Mouse (Mus musculus): ENCODE data around the gene Chga.

Gene Chga

DNA sequence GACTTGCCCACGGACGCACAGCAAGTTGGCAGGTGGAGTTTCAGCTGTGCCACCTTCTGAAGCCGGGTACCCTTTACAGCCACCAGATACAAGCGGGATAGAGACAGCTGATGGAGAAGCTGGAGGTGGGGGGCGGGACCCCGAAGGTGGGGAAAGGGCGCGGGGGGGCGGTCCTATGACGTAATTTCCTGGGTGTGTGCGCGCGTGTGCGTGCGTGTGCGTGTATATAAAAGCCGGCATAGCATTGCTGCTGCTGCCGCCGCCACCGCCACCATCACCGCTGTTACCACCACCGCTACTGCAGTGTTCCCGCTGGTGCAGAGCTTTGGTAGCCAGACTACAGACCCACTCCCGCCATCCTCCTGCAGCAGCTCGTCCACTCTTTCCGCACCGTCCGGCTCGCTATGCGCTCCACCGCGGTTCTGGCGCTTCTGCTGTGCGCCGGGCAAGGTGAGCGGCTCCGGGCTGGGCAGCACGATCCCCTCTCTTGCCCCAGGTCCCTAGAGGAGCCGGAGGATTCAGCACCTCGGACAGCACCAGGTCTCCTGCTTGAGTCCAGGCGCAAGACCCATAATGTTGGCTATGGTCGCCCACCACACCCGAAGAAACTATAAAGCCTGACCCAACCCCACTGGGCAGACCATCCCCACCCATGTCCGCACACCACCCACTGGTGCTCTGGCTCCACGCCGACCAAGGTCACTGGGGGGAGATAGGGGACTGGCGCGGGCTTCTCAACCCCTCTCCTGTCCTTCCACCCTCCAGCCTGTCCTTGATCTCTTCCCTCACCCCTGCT, at the start of gene Chga:
TSS of gene Chga (plus strand) at position 249 of the 796 bp plus-strand sequence.
- DNase-seq (ENCODE audit: low spot score) = peak; percentile 77

DNA sequence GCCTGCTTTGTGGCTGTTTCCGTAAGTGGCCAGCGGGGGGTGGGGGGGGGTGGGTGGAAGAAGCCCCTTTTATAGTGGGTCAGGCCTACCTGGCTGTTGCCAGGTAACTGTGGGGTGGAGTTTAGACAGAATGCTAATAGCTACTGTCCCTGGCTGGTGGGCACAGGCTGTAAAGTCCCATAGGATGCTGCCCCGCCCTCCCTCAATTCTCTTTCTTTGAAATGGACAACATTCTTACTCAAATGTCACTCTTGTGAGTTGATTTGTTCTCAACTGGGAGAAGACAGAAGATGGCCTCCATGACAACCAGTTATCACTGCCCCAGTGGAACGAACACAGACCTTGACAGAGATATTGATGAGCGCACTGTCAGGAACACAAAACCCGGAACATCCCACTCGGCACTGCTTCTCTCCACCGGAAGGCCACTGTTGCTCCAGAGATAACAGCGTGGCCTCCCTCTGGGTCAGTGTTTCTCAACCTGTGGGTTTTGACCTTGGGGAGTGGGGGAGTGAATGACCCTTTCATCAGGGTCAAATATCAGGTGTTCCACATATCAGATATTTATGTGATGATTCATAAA, 49.5 kb upstream of the Chga start:
- DNase-seq (ENCODE audit: low spot score) = no peak

DNA sequence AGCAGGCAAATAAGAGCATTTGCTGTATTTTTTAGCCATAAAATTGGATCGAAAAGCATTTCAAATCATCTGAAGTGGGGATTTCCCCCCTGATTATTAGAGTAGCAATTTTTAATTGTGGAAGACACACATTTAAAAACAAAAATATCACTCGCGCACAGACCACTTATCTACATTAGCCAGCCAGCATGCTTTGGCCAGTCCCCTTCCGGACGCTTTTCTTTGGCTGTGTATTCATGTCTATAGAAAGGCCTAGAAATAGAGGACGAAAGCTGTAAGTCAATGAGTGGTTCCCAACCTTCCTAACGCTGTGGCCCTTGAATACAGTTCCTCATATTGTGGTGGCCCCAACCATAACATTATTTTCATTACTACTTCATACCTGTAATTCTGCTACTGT, 48.8 kb upstream of the Chga start:
- no peak for DNase-seq (ENCODE audit: low spot score)

DNA sequence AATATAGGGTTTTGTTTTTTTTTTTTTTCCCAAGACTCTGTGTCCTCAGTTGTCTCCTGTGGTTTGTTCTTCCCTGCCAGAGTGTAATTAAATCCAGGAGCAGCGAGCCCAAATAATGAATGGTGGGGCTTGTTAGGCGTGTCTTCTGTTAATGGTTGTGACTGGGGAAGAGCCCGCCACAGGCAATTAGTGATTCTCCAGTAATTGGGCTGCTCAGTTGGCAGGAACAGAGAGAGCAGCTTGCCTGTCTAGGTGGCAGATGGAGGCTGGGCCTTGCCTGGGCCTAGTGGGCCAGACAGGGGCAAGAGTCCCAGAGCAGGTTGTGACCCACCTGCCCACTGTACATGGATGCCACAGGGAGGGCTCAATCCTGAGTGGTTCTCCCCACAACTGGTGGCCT, 43.4 kb upstream of the Chga start:
- DNase-seq (ENCODE audit: low spot score) = no peak

DNA sequence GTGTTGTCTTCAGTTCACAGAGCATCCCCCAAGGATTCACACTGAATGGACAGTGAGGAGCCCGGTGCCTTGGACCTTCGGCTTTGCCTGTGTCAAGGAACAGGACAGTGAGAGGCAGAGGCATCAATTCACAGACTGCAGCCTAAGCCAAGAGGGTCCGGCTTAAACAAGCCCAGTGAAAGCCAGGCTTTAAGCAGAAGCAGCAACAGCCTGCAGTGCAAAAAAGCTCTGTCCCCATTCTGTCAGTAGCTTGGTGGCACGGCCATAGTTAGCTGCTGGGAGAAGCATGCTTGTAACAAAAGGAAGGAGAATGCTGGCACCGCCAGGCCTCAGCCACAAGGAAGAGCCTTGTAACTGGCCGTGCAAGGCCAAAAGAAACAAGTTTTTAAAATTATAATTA, 40.6 kb upstream of the Chga start:
- DNase-seq (ENCODE audit: low spot score) = no peak

DNA sequence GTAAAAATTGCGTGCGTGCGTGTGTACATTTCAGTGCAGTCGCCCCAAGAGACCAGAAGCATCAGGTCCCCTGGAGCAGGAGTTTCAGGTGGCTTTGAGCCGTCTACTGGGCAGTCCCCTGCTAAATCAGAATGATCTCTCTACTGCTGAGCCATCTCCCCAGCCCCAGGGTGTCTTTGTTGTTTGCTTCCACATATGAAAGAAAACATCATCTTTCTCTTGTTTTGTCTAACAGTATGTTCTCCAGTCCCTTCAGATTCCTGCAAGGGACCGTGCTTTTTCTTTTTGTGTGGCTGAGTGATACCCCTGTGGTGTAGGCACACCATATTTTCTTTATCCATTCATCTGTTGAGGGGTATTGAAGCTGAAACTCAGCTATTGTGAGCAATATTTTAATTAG, 40.0 kb upstream of the Chga start:
- DNase-seq (ENCODE audit: low spot score) = no peak

DNA sequence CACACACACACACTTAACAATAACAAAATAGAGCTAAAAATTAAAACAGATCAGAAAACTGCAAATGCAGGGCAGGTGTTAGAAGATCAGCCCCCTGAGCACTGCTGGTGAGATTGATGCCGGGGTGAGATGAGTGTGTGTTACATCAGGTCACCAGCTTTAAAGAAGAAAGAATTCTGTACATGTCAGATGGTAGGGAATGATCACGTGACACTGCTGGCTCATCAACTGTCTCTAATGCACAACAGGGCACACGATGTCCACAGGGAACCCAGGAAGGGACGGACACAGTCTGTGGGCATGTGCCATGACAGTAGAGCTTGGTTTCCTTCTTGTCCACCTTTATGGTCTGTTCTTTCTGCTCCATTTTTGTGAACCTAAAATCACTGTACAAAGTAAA, 38.6 kb upstream of the Chga start:
- DNase-seq (ENCODE audit: low spot score) = no peak

DNA sequence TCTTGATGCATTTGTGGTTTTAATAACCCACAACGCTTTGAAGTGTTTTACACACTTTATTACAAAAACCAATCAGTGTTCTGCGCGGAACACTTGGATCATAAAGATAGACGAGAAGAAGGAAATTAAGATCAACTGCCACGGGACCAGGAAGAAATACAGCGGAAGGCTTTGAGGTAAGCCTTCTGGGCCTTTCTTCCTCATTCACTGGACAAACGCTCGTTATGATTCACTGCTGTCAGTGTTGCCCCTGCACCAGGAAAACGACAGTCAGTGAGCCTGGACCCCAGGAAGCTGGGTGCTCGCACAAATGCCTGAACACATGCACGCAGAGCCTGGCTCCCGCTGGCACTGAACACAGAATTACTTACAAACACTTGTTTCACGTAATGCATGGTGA, 37.1 kb upstream of the Chga start:
- no peak for DNase-seq (ENCODE audit: low spot score)

DNA sequence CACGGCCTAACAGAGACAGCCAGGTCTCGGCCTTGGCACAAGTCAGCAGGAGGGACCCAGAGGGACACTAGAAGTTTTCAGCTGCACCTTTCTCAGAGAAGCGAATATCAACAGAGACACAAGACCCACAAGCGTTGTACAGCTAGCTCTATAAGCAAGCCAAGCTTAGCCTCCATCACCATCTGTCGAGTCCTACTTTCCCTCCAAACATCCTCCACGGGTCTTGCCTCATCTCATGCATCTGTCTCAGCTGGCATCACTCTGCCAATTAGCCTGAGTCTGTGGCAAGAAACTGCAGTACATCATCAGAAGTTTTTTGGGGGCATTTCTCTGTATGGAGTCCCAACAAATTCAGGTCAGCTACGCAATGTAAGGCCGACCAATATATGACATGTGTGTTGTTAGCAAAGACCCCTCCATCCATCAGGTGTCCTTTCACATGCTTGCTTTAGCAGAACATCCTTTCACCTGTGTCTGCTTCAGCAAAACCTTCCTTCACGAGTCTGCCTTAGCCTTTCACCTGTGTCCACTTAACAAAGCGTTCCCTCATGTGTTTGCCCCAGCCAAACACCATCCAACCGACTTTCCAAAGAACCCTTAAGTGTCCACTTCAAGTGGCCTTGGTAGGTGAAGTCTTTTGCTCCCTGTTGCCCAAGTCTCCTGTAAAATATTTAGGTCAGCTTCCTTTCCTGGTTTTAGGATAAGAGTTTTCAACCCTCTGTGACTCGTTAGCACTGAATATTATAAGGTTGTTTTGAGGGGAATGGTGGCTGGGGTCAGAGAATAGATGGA, 34.6 kb upstream of the Chga start:
- no peak for DNase-seq (ENCODE audit: low spot score)

DNA sequence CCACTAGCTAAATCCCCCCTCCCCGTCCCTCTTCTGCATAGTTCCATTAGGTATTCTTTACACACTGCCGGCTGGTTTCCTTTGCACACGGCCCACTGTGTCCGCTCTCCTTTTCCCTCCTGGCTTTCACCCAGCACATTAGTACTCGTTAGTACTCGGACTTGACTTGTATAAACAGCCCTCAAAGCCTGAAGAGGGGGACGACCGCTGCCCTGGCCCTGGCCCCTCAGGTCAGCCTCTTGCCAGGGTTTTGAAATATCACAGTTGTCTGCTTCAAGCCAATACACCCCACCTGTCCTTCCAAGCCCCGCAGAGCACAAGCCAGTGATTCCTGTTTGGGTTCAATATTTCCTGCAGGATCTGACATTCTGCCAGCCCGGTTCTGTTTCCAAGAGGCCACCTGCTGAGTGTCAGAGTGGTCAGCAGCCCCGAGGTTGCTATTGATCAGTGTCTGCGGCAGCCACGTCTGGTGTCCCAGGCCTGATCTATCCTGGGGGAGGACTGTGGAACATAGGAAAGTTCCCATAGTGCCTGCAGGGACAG, 32.9 kb upstream of the Chga start:
- peak; percentile 41 for DNase-seq (ENCODE audit: low spot score)

DNA sequence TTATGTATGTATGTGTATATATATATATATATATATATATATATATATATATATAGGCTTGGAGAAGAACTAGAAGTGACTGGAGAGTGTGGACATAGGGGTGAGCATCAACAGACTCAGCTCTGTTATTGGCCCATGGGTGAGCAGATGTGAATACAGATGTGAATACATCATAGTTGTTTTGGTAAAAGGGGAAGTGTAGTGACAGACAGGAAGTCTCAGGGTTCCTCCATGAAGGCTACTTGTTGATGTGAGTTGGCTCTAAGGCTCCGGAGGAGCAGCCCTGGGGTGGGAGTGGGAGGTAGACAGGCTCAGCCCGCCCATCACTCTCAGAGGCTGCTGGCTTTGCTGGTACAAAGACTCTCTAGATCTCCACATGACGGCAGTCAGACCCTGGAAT, 30.6 kb upstream of the Chga start:
- no peak for DNase-seq (ENCODE audit: low spot score)

DNA sequence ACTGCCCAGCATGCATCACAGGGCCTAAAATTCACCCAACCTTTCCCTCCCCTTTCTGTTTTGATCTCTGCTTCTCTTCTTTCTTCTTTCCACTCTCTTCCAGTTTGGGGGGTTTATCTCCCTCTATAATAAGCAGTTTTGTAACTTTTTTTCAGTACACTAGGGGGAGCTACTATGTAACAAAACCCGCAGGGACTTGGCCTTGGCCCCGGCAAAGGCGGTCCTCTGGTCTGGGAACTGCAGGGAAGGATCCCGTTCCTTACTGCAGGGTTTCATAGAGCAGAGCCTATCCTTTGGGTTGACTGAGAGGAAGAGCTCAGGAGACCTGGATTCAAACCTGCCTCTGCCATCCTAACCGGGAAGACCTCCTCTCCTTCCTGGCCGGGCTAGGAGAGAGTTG, 30.0 kb upstream of the Chga start:
- DNase-seq (ENCODE audit: low spot score) = peak; percentile 30

DNA sequence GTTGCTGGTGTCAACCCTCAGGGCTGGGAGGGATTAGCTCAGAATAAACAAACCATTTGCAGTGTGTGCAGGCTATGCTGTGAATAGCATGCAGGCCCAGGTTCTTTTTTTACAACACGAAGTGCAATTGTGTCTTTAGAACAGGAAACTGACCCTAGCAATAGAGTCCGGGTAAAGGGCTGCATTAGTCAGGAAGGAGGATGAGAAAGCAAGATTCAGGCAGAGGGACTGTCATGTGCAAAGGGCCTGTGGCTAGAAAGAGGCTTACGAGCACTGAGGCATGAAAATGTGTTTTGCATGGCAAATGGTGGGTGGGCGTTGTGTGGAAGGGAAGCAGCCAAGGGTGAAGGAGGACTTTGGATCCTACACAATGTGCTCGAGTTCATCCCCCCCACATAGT, 26.8 kb upstream of the Chga start:
- DNase-seq (ENCODE audit: low spot score) = no peak

DNA sequence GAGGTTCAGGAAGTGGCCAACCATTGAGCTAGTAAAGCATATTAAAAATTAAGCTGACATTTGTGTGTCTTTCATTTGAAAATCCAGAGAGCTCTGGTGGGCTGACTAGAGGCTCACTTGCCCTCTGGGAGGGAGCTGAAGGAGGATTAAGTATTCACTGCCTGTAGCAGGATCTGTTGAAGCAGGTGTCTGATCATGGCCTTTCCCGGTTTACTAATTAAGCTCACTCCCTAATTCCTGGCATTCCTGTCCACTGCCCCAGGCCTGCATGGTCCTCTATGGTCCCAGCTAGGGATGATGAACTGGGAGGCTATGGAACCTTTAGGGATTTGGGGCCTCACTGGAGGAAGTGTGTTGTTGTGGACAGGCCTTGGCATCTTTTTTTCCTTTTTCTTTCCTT, 19.0 kb upstream of the Chga start:
- DNase-seq (ENCODE audit: low spot score) = no peak

DNA sequence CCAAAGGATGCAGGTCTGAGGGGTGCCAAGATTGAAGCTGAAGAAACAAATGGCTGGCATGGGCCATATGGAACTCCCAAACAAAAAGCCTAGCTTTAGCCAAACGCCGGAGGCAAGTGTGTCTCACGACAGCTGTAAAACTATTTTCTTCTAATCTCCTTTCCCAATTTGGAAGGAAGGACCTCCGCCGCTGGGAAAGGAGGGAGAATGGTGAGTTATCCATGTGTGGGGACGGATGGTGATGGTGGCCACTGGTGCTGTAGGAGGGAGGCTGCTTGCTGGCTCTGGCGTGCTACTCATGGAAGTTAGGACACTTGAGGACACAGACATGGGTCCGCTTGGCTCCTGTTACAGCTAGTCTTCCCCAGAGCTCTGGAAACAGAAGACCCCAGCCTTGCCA, 14.5 kb upstream of the Chga start:
- DNase-seq (ENCODE audit: low spot score) = no peak

DNA sequence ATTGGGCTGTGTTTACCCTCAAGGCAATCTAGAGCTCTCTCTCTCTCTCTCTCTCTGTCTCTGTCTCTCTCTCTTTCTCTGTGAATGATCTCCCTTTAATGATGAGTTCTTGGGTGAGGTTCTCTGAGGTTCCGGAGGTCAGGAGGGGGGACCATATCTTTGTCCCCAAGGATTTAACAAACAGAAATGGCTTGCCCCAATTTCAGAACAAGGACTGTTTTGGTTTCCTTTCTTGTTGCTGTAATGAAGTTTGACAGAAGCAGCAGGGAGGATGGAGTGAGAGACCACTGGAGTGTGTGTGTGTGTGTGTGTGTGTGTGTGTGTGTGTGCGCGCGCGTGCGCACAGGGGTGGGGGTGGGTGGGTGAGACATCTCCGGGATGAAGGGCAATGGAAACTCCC, 13.6 kb upstream of the Chga start:
- DNase-seq (ENCODE audit: low spot score) = no peak

DNA sequence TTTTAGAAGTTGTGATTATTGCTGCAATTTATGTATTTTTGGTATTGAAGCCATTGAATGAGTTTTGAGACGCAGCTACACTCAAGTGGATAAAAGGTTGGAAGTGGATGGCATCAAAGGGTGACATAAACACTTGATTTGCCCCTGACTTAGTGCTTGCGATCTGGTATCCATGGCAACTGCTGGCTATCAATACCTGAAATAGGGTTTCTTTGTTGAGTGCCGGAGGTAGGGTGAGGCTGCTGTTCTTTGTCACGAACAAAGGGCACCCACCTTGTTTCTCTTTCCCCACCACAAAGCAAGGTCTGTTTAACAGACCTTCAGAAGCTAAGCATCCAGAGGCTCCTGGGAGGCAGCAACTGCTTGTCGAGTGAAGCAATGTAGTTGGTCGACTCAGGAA, 9.6 kb upstream of the Chga start:
- DNase-seq (ENCODE audit: low spot score) = no peak

DNA sequence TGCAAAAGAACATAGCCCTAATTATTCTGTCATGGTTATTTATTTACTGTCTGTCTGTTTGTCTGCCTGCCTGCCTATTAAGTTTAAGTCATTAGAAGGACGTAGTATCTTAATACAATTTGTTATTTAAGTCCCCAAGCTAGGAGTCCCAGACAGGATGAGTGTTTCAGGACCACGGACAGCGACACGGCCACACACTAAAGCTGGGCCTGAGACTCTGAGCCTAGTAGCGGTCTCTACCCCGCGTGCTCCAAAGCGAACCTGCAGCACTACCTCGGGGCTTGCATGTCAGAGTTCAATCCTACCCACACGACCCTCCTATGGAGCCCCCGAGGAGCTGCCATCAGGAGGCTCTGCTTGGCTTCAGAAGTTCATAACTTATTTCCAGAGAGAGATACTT, 4.2 kb upstream of the Chga start:
- DNase-seq (ENCODE audit: low spot score) = peak; percentile 80

DNA sequence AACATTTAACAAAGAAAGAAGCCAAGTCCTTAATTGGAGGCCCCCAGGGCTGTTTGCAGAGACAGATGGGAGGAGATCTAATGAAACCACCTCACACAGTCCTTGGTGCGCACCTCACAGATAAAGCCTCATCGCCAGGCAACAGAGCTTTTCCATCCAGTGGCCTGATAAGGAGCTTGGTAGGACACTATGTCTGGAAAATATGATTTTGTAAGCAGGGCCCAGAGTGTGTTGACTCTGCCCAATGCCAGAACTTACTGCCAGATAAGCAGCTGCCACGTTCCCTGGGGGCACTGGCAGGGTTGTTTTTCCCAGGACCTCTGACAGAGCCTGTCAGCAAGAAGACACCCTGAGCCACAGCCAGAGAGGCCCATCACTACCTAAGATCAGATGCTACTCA, 3.6 kb upstream of the Chga start:
- DNase-seq (ENCODE audit: low spot score) = no peak

DNA sequence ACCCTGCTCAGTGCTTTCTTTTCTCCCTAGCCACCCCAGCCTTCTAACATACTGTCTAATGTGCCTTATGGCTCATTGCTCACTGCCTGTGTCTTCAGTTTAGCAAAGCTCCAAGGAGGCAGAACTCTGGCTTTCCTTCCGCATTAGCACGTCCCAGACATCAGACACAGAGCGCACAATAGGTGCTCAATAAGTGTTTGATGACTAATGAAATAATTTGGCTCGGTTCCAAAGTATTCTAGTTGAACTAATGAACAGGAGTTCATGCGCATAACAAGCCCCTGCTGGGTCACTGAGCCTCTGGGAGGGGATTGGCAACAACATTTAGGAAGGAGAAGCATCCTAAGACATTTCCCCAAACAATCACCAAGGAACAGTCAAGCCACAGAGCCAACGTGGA, 2.8 kb upstream of the Chga start:
- DNase-seq (ENCODE audit: low spot score) = no peak

DNA sequence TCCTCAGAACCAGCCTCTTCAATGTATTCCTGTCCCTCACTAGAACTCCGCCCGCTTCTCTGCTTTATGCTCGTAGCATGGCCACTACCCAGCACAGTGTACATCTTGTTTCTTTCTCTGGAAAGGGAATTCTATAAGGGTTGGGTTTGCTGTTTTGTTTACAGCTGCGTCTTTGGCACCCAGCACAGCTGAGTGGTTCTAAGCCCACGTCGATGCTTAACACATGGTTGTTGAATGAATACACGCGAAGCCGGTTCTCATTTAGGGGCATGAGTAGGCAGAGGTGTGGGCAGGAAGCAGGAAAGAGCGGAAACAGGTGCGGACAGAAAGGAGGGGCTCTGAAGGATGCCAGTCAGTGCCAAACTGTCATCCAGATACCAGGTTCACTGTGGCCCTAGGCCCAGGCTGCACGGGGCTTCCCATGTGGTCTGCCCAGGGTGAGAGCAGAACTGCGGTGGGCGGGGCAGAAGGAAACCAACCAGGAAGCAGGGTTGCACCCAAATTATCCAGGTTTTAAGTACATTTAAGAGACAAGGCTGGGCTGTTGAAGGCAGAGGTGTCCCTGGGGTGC, 979 bp upstream of the Chga start:
- DNase-seq (ENCODE audit: low spot score) = no peak

DNA sequence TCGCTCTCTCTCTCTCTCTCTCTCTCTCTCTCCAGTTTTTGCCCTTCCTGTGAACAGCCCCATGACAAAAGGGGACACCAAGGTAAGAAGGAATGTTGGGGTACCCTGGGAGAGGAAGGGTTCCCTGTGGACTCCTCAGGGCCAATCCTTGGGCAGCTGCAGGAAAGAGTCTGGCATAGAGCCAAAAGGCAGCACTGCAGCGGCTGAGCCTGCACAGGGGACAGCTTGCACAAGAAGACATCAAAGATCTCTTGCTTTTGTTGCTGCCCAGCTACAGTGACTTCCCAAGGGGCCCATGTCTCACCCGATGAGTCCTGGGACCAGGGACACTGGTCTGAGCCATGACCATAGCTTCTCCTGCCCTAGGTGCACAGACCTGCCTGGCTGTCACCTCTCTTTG, 1.1 kb downstream of the Chga start:
- no peak for DNase-seq (ENCODE audit: low spot score)

DNA sequence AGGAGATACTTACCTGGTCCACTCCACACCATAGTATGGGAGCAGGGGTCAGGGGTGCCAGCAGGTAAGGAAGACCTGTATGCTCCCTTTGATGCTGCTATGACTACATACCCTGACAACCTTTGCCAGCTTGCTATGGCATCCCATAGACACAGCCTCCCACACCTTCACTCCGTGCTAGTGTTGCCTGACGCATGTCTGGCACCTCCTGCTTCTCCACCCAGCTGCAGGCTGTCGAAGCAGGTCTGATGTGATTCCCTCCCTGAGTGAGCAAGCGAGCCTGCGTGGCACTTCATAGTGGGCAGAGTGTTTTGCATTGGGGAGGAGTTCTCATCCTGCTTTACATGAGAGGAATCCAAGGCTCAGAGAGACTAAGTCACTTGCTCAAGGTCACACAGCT, 2.6 kb downstream of the Chga start:
- DNase-seq (ENCODE audit: low spot score) = no peak

Data from urinary bladder, postnatal 14 days (tissue).